Mouse (Mus musculus): ENCODE measurements around the gene Celf5. TPM values are rescaled to one million over a fixed set of nuclear protein-coding genes. Genes with fewer than 3 reads are reported as not detected.

Celf5 gene
- polyA plus RNA-seq, 1 experiment from 2014 or later: 0.42 TPM

- Histone ChIP-seq H3K27ac (no peak overlapping the region), H3K4me1 (peaks cover 21% of the 10 kb centered on the region), H3K9ac (no peak overlapping the region), H3K4me3 (no peak overlapping the region), H3K9me3 (no peaks in the 10 kb centered on the region), H3K4me2 (no peak overlapping the region), H3K27me3 (peaks cover 87% of the 10 kb centered on the region), H3K36me3 (no peaks in the 10 kb centered on the region)
- ATAC-seq (ENCODE audit: borderline replicate concordance, extremely low read depth, low FRiP score, low TSS enrichment): no peak
- 53% methylated on average over 14 of the region's 14 CpGs for WGBS
Measured at GRCm38 (mm10) chr10:81466881-81467280, 15.6 kb downstream of the Celf5 start.

- 63% methylated on average over 2 of the region's 2 CpGs for WGBS
- no peak overlapping the region for H3K9ac ChIP-seq
- no peaks in the 10 kb centered on the region for H3K9me3 ChIP-seq
- peaks cover 88% of the 10 kb centered on the region for H3K27me3 ChIP-seq
- H3K27ac ChIP-seq: no peak overlapping the region
- peaks cover 25% of the 10 kb centered on the region for H3K4me1 ChIP-seq
- no peak for ATAC-seq (ENCODE audit: borderline replicate concordance, extremely low read depth, low FRiP score, low TSS enrichment)
- no peak overlapping the region for H3K4me2 ChIP-seq
- H3K36me3 ChIP-seq: no peaks in the 10 kb centered on the region
- H3K4me3 ChIP-seq: no peak overlapping the region
Measured at GRCm38 (mm10) chr10:81466066-81466465, 16.4 kb downstream of the Celf5 start.

GRCm38 (mm10) chr10:81465265-81465645 is 17.3 kb downstream of the Celf5 start:
- H3K27ac ChIP-seq: no peak overlapping the region
- no peaks in the 10 kb centered on the region for H3K9me3 ChIP-seq
- peak overlapping the region; percentile 69 for H3K4me2 ChIP-seq
- H3K4me3 ChIP-seq: no peak overlapping the region
- peaks cover 25% of the 10 kb centered on the region for H3K4me1 ChIP-seq
- no peaks in the 10 kb centered on the region for H3K36me3 ChIP-seq
- 6% methylated on average over 5 of the region's 5 CpGs for WGBS
- peaks cover 89% of the 10 kb centered on the region for H3K27me3 ChIP-seq
- no peak overlapping the region for H3K9ac ChIP-seq
- ATAC-seq (ENCODE audit: borderline replicate concordance, extremely low read depth, low FRiP score, low TSS enrichment): peak; percentile 29

- Histone ChIP-seq H3K4me3 (peak overlapping the region; percentile 37), H3K27me3 (peaks cover 92% of the 10 kb centered on the region), H3K27ac (no peak overlapping the region), H3K9me3 (no peaks in the 10 kb centered on the region), H3K4me1 (peaks cover 25% of the 10 kb centered on the region), H3K4me2 (peak overlapping the region; percentile 69), H3K36me3 (no peaks in the 10 kb centered on the region), H3K9ac (no peak overlapping the region)
- WGBS: 2% methylated on average over 33 of the region's 33 CpGs
- ATAC-seq (ENCODE audit: borderline replicate concordance, extremely low read depth, low FRiP score, low TSS enrichment): peak; percentile 79
Measured at GRCm38 (mm10) chr10:81464405-81465264, 17.9 kb downstream of the Celf5 start.

GRCm38 (mm10) chr10:81463531-81463930 is 19.0 kb downstream of the Celf5 start:
- Histone ChIP-seq H3K36me3 (no peaks in the 10 kb centered on the region), H3K9ac (no peak overlapping the region), H3K9me3 (no peaks in the 10 kb centered on the region), H3K27ac (no peak overlapping the region), H3K4me3 (no peak overlapping the region), H3K4me2 (no peak overlapping the region), H3K27me3 (peaks cover 99% of the 10 kb centered on the region), H3K4me1 (peaks cover 25% of the 10 kb centered on the region)
- ATAC-seq (ENCODE audit: borderline replicate concordance, extremely low read depth, low FRiP score, low TSS enrichment): no peak
- 57% methylated on average over 4 of the region's 4 CpGs for WGBS

- Histone ChIP-seq H3K27ac (no peak overlapping the region), H3K9ac (no peak overlapping the region), H3K27me3 (peaks cover 99% of the 10 kb centered on the region), H3K36me3 (no peaks in the 10 kb centered on the region), H3K4me1 (peaks cover 25% of the 10 kb centered on the region), H3K4me3 (no peak overlapping the region), H3K9me3 (no peaks in the 10 kb centered on the region), H3K4me2 (no peak overlapping the region)
- WGBS: 78% methylated on average over 7 of the region's 7 CpGs
- ATAC-seq (ENCODE audit: borderline replicate concordance, extremely low read depth, low FRiP score, low TSS enrichment): no peak
Measured at GRCm38 (mm10) chr10:81462917-81463316, 19.6 kb downstream of the Celf5 start.

- H3K27me3 ChIP-seq: peaks cover 99% of the 10 kb centered on the region
- no peak overlapping the region for H3K27ac ChIP-seq
- H3K4me2 ChIP-seq: peak overlapping the region; percentile 44
- no peak overlapping the region for H3K9ac ChIP-seq
- H3K4me3 ChIP-seq: peak overlapping the region; percentile 8; the same call in 1 of the 2 replicates
- peaks cover 25% of the 10 kb centered on the region for H3K4me1 ChIP-seq
- no peaks in the 10 kb centered on the region for H3K36me3 ChIP-seq
- no peaks in the 10 kb centered on the region for H3K9me3 ChIP-seq
- ATAC-seq (ENCODE audit: borderline replicate concordance, extremely low read depth, low FRiP score, low TSS enrichment): no peak
- 38% methylated on average over 7 of the region's 7 CpGs for WGBS
Measured at GRCm38 (mm10) chr10:81462415-81462804, 20.1 kb downstream of the Celf5 start.

GRCm38 (mm10) chr10:81461673-81462414 is 20.7 kb downstream of the Celf5 start:
- Histone ChIP-seq H3K27me3 (peaks cover 99% of the 10 kb centered on the region), H3K4me3 (peak overlapping the region; percentile 8; the same call in 1 of the 2 replicates), H3K9me3 (no peaks in the 10 kb centered on the region), H3K9ac (no peak overlapping the region), H3K36me3 (no peaks in the 10 kb centered on the region), H3K4me1 (peaks cover 25% of the 10 kb centered on the region), H3K27ac (no peak overlapping the region), H3K4me2 (peak overlapping the region; percentile 44)
- 3% methylated on average over 16 of the region's 16 CpGs for WGBS
- no peak for ATAC-seq (ENCODE audit: borderline replicate concordance, extremely low read depth, low FRiP score, low TSS enrichment)

GRCm38 (mm10) chr10:81460951-81461350 is 21.6 kb downstream of the Celf5 start:
- no peak overlapping the region for H3K4me2 ChIP-seq
- H3K27ac ChIP-seq: no peak overlapping the region
- no peak overlapping the region for H3K9ac ChIP-seq
- H3K4me3 ChIP-seq: no peak overlapping the region
- peaks cover 100% of the 10 kb centered on the region for H3K27me3 ChIP-seq
- peaks cover 25% of the 10 kb centered on the region for H3K4me1 ChIP-seq
- H3K9me3 ChIP-seq: no peaks in the 10 kb centered on the region
- WGBS: 30% methylated on average over 11 of the region's 11 CpGs
- no peaks in the 10 kb centered on the region for H3K36me3 ChIP-seq
- no peak for ATAC-seq (ENCODE audit: borderline replicate concordance, extremely low read depth, low FRiP score, low TSS enrichment)

- no peak for ATAC-seq (ENCODE audit: borderline replicate concordance, extremely low read depth, low FRiP score, low TSS enrichment)
- Histone ChIP-seq H3K36me3 (no peaks in the 10 kb centered on the region), H3K27me3 (peaks cover 100% of the 10 kb centered on the region), H3K4me2 (no peak overlapping the region), H3K4me3 (no peak overlapping the region), H3K4me1 (peaks cover 25% of the 10 kb centered on the region), H3K27ac (no peak overlapping the region), H3K9me3 (no peaks in the 10 kb centered on the region), H3K9ac (no peak overlapping the region)
- 30% methylated on average over 20 of the region's 20 CpGs for WGBS
Measured at GRCm38 (mm10) chr10:81460471-81460870, 22.0 kb downstream of the Celf5 start.

GRCm38 (mm10) chr10:81459399-81459798 is 23.1 kb downstream of the Celf5 start:
- H3K36me3 ChIP-seq: no peaks in the 10 kb centered on the region
- H3K27ac ChIP-seq: no peak overlapping the region
- no peaks in the 10 kb centered on the region for H3K9me3 ChIP-seq
- no peak overlapping the region for H3K4me3 ChIP-seq
- H3K27me3 ChIP-seq: peaks cover 100% of the 10 kb centered on the region
- H3K4me2 ChIP-seq: no peak overlapping the region
- H3K4me1 ChIP-seq: peaks cover 16% of the 10 kb centered on the region
- WGBS: 59% methylated on average over 21 of the region's 21 CpGs
- no peak for ATAC-seq (ENCODE audit: borderline replicate concordance, extremely low read depth, low FRiP score, low TSS enrichment)
- no peak overlapping the region for H3K9ac ChIP-seq

- no peak overlapping the region for H3K4me2 ChIP-seq
- H3K4me3 ChIP-seq: no peak overlapping the region
- ATAC-seq (ENCODE audit: borderline replicate concordance, extremely low read depth, low FRiP score, low TSS enrichment): no peak
- no peaks in the 10 kb centered on the region for H3K36me3 ChIP-seq
- H3K9me3 ChIP-seq: no peaks in the 10 kb centered on the region
- peaks cover 100% of the 10 kb centered on the region for H3K27me3 ChIP-seq
- no peak overlapping the region for H3K9ac ChIP-seq
- H3K27ac ChIP-seq: no peak overlapping the region
- H3K4me1 ChIP-seq: peaks cover 11% of the 10 kb centered on the region; the same call in 1 of the 2 replicates
- WGBS: 74% methylated on average over 6 of the region's 6 CpGs
Measured at GRCm38 (mm10) chr10:81458267-81458666, 24.2 kb downstream of the Celf5 start.

Data from lung, embryonic 15.5 days (tissue).